Comparison of ENCODE assay signal across 19 mouse cellular contexts in genomic region chr12:102182621-102183020, GRCm38 (mm10). TPM values are rescaled to one million over a fixed set of nuclear protein-coding genes. Genes with fewer than 3 reads are reported as not detected.
"Had no signal": no experiment of that assay in that cellular context is flagged by ENCODE, and none has a peak within 500 bp of the region (broad histone marks: within the 10 kb centered on the region; RNA-seq: fewer than 3 reads in every experiment).

No protein-coding gene starts in this region.

- H3K27me3 ChIP-seq: limb, embryonic 12.5 days; liver, embryonic 13.5 days; lung, embryonic 15.5 days; neural tube, embryonic 15.5 days had no signal

- H3K4me3 ChIP-seq: layer of hippocampus, adult 2 months; left cerebral cortex, adult 2 months; limb, embryonic 12.5 days; liver, embryonic 13.5 days; lung, embryonic 15.5 days; megakaryocyte, embryonic 14.5 days; myocyte; neural tube, embryonic 15.5 days had no signal

- DNase-seq: kidney, adult 18-20 months; kidney, postnatal 10 days; liver; liver, embryonic 13.5 days; liver, postnatal 0 days; lung, postnatal 14 days; right cerebral cortex, adult 18-20 months; right cerebral cortex, postnatal 25 days; thymus, postnatal 36 days had no signal

- H3K27ac ChIP-seq: layer of hippocampus, adult 2 months; left cerebral cortex, adult 2 months; limb, embryonic 12.5 days; liver, embryonic 13.5 days; lung, embryonic 15.5 days; macrophage; neural tube, embryonic 15.5 days had no signal

- H3K4me1 ChIP-seq: limb, embryonic 12.5 days; liver, embryonic 13.5 days had no signal

RNA-seq across cellular contexts. Expression of gene Slc24a4, which starts 54.1 kb away (rescaled TPM):
- polyA plus RNA-seq: kidney, embryonic 14.5 days; macrophage; small intestine, adult 2 months had no signal
